Mouse (Mus musculus) heart, adult 2 months (tissue): Measurements from ENCODE around the gene A630076J17Rik.

Experiments
- CTCF ChIP-seq: fragments of 200-600 bp; IDR thresholded peaks from 2 replicates; pipeline ENCODE4 v1.8.1; 2022; ENCODE audit warnings: antibody characterized with exemption, mild to moderate bottlenecking, moderate library complexity
- POLR2A ChIP-seq: fragments of 200-500 bp; IDR thresholded peaks from 2 replicates; pipeline ENCODE4 v1.6.1; 2011; ENCODE audit warnings: mild to moderate bottlenecking, low read depth, low read length, control low read depth; ENCODE audit not compliant: insufficient read depth

- TF ChIP-seq POLR2A (no peak), CTCF (no peak)
Observed at GRCm38 (mm10) chr3:107218572-107218971, 11.8 kb upstream of the A630076J17Rik start.
